Mouse (Mus musculus) stomach, embryonic 16.5 days (tissue): ENCODE results near the gene Fat1. TPM values are rescaled to one million over a fixed set of nuclear protein-coding genes. Genes with fewer than 3 reads are reported as not detected.

Source experiments
- ATAC-seq: fragments of 200-750 bp; cut with Nextera tagmentation; 2 replicates; pipeline ENCODE4 v1.8.0; 2017; ENCODE audit warnings: moderate number of reproducible peaks, moderate TSS enrichment; ENCODE audit not compliant: insufficient read depth, low FRiP score
- H3K27ac ChIP-seq: fragments of 300-500 bp; sonication (generic); 2 replicates; pipeline ENCODE4 v1.5.1; 2014; ENCODE audit warnings: low read length
- H3K27me3 ChIP-seq: fragments of 300-500 bp; sonication (generic); 2 replicates; pipeline ENCODE4 v1.6.1; 2014; ENCODE audit warnings: low read length, control low read depth, mixed read lengths; ENCODE audit not compliant: control insufficient read depth, insufficient read depth
- H3K36me3 ChIP-seq: fragments of 300-500 bp; sonication (generic); 2 replicates; pipeline ENCODE4 v1.6.1; 2014; ENCODE audit warnings: low read length; ENCODE audit not compliant: control insufficient read depth, insufficient read depth
- H3K4me1 ChIP-seq: fragments of 300-500 bp; sonication (generic); 2 replicates; pipeline ENCODE4 v1.6.1; 2014; ENCODE audit warnings: low read length, control low read depth, mixed read lengths; ENCODE audit not compliant: control insufficient read depth, insufficient read depth
- H3K4me2 ChIP-seq: fragments of 300-500 bp; sonication (generic); 2 replicates; pipeline ENCODE4 v1.6.1; 2014; ENCODE audit warnings: low read depth, low read length, mixed read lengths
- H3K4me3 ChIP-seq: fragments of 300-500 bp; sonication (generic); replicated peaks from 2 replicates; pipeline ENCODE4 v1.5.1; 2014; ENCODE audit warnings: mild to moderate bottlenecking, low read length
- H3K9ac ChIP-seq: fragments of 300-500 bp; sonication (generic); 2 replicates; pipeline ENCODE4 v1.6.1; 2014; ENCODE audit warnings: low read length
- H3K9me3 ChIP-seq: fragments of 300-500 bp; sonication (generic); replicated peaks from 2 replicates; pipeline ENCODE4 v1.6.1; 2016; ENCODE audit warnings: low read length, control low read depth; ENCODE audit not compliant: control insufficient read depth
- WGBS: fragments of 180-500 bp; shearing (Covaris S2); extraction: QIAGEN DNeasy Blood & Tissue Kit; methylation state at CpG from one replicate; pipeline ENCODE4 v1.1.7; 2014; 5-methylcytosine and 5-hydroxymethylcytosine counted together
- polyA plus RNA-seq: library from polyadenylated mRNA; unstranded; fragments of >200 nt; fragmentation: Nextera tagmentation; extraction: Ambion mirVana; gene quantifications from 2 replicates; pipeline ENCODE4 v1.2.1, GENCODE M21; 2015

Fat1 gene
- polyA plus RNA-seq, 1 experiment from 2014 or later, result 20.2 TPM

GRCm38 (mm10) chr8:45028081-45028497 is 92.8 kb downstream of the Fat1 start:
- H3K27ac ChIP-seq, result no peak overlapping the region
- H3K27me3 ChIP-seq, result no peaks in the 10 kb centered on the region
- peaks cover 65% of the 10 kb centered on the region for H3K36me3 ChIP-seq
- H3K4me1 ChIP-seq, result no peaks in the 10 kb centered on the region
- H3K4me2 ChIP-seq, result no peak overlapping the region
- peaks cover 28% of the 10 kb centered on the region for H3K9me3 ChIP-seq
- no peak overlapping the region for H3K4me3 ChIP-seq
- WGBS, result 63% methylated on average over 6 of the region's 6 CpGs
- no peak overlapping the region for H3K9ac ChIP-seq
- no peak for ATAC-seq

GRCm38 (mm10) chr8:45038350-45038749 is 103.1 kb downstream of the Fat1 start:
- ATAC-seq, result peak; percentile 50; the same call in 1 of the 2 replicates
- Histone ChIP-seq H3K4me1 (no peaks in the 10 kb centered on the region), H3K36me3 (peaks cover 63% of the 10 kb centered on the region), H3K9ac (no peak overlapping the region), H3K4me2 (no peak overlapping the region), H3K27me3 (no peaks in the 10 kb centered on the region), H3K27ac (no peak overlapping the region), H3K4me3 (no peak overlapping the region), H3K9me3 (0 out of 2 replicates have a peak, but pooled peaks cover 4% of the 10 kb centered on the region)
- 81% methylated on average over 15 of the region's 15 CpGs for WGBS

- Histone ChIP-seq H3K27me3 (no peaks in the 10 kb centered on the region), H3K27ac (no peak overlapping the region), H3K36me3 (peaks cover 56% of the 10 kb centered on the region), H3K4me2 (no peak overlapping the region), H3K4me3 (no peak overlapping the region), H3K4me1 (no peaks in the 10 kb centered on the region), H3K9ac (no peak overlapping the region), H3K9me3 (0 out of 2 replicates have a peak, but pooled peaks cover 4% of the 10 kb centered on the region)
- ATAC-seq, result no peak
- WGBS, result 96% methylated on average over 26 of the region's 26 CpGs
These were observed 108.9 kb downstream of the Fat1 start for GRCm38 (mm10) chr8:45044160-45044559.

GRCm38 (mm10) chr8:45050451-45050850 is 115.2 kb downstream of the Fat1 start:
- Histone ChIP-seq H3K27ac (no peak overlapping the region), H3K4me3 (no peak overlapping the region), H3K4me1 (no peaks in the 10 kb centered on the region), H3K27me3 (no peaks in the 10 kb centered on the region), H3K4me2 (no peak overlapping the region), H3K9ac (no peak overlapping the region), H3K36me3 (peaks cover 46% of the 10 kb centered on the region), H3K9me3 (no peaks in the 10 kb centered on the region)
- ATAC-seq, result no peak
- WGBS, result 82% methylated on average over 8 of the region's 8 CpGs

GRCm38 (mm10) chr8:45051236-45051635 is 116.0 kb downstream of the Fat1 start:
- Histone ChIP-seq H3K36me3 (peaks cover 46% of the 10 kb centered on the region), H3K9me3 (no peaks in the 10 kb centered on the region)

GRCm38 (mm10) chr8:45052205-45052604 is 117.0 kb downstream of the Fat1 start:
- 76% methylated on average over 1 of the region's 1 CpGs for WGBS
- Histone ChIP-seq H3K9me3 (no peaks in the 10 kb centered on the region), H3K4me3 (no peak overlapping the region), H3K4me2 (no peak overlapping the region), H3K27ac (no peak overlapping the region), H3K36me3 (peaks cover 41% of the 10 kb centered on the region), H3K27me3 (no peaks in the 10 kb centered on the region), H3K4me1 (no peaks in the 10 kb centered on the region), H3K9ac (no peak overlapping the region)
- ATAC-seq, result no peak

More at GRCm38 (mm10) chr8:45051236-45051635, 116.0 kb downstream of the Fat1 start:
- 94% methylated on average over 30 of the region's 30 CpGs for WGBS
- no peak overlapping the region for H3K9ac ChIP-seq
- H3K4me3 ChIP-seq, result no peak overlapping the region
- H3K27ac ChIP-seq, result no peak overlapping the region
- no peaks in the 10 kb centered on the region for H3K4me1 ChIP-seq
- H3K27me3 ChIP-seq, result no peaks in the 10 kb centered on the region
- H3K4me2 ChIP-seq, result no peak overlapping the region
- no peak for ATAC-seq

- peaks cover 38% of the 10 kb centered on the region for H3K36me3 ChIP-seq
- H3K4me2 ChIP-seq, result no peak overlapping the region
- no peak overlapping the region for H3K9ac ChIP-seq
- no peak overlapping the region for H3K4me3 ChIP-seq
- H3K27ac ChIP-seq, result no peak overlapping the region
- no peaks in the 10 kb centered on the region for H3K4me1 ChIP-seq
- H3K9me3 ChIP-seq, result no peaks in the 10 kb centered on the region
- H3K27me3 ChIP-seq, result no peaks in the 10 kb centered on the region
- no peak for ATAC-seq
- WGBS, result 92% methylated on average over 9 of the region's 9 CpGs
These were observed 117.4 kb downstream of the Fat1 start for GRCm38 (mm10) chr8:45052618-45053017.

- peaks cover 29% of the 10 kb centered on the region for H3K36me3 ChIP-seq
These were observed 120.3 kb downstream of the Fat1 start for GRCm38 (mm10) chr8:45055500-45055899.

GRCm38 (mm10) chr8:45056810-45057209 is 121.6 kb downstream of the Fat1 start:
- Histone ChIP-seq H3K9ac (no peak overlapping the region), H3K4me2 (no peak overlapping the region), H3K27ac (no peak overlapping the region), H3K4me3 (no peak overlapping the region), H3K27me3 (no peaks in the 10 kb centered on the region), H3K9me3 (no peaks in the 10 kb centered on the region), H3K4me1 (no peaks in the 10 kb centered on the region), H3K36me3 (peaks cover 22% of the 10 kb centered on the region)
- WGBS, result 25% methylated on average over 2 of the region's 3 CpGs
- ATAC-seq, result no peak

More at GRCm38 (mm10) chr8:45055500-45055899, 120.3 kb downstream of the Fat1 start:
- no peak overlapping the region for H3K4me3 ChIP-seq
- H3K9me3 ChIP-seq, result no peaks in the 10 kb centered on the region
- H3K27ac ChIP-seq, result no peak overlapping the region
- H3K4me2 ChIP-seq, result no peak overlapping the region
- H3K9ac ChIP-seq, result no peak overlapping the region
- H3K27me3 ChIP-seq, result no peaks in the 10 kb centered on the region
- WGBS, result 93% methylated on average over 3 of the region's 3 CpGs
- ATAC-seq, result no peak
- no peaks in the 10 kb centered on the region for H3K4me1 ChIP-seq
